Mouse (Mus musculus): ENCODE measurements around the gene Utp14a.
"Not testable (repeated sequence)": the region's sequence is repeated elsewhere in the genome, so short reads cannot be mapped to it uniquely, and the experiment has no call there.

The Utp14a gene

GRCm38 (mm10) chrX:48256468-48257007 lies at the start of gene Utp14a:
Gene Utp14a, plus strand, starts transcription at chrX:48256862.
- peak; percentile 95 for DNase-seq

- DNase-seq, result peak; percentile 71
Measured at GRCm38 (mm10) chrX:48207761-48208487, 48.7 kb upstream of the Utp14a start.

- DNase-seq, result peak; percentile 91
Measured at GRCm38 (mm10) chrX:48208519-48209185, 48.0 kb upstream of the Utp14a start, which contains the start of gene Zdhhc9. Gene Zdhhc9, minus strand, starts transcription at chrX:48208878.

GRCm38 (mm10) chrX:48209746-48210145 lies 46.9 kb upstream of the Utp14a start:
- DNase-seq, result not testable (repeated sequence)

- DNase-seq, result no peak
Measured at GRCm38 (mm10) chrX:48219468-48219867, 37.2 kb upstream of the Utp14a start.

GRCm38 (mm10) chrX:48222706-48223105 lies 34.0 kb upstream of the Utp14a start:
- no peak for DNase-seq

GRCm38 (mm10) chrX:48226225-48226624 lies 30.4 kb upstream of the Utp14a start:
- no peak for DNase-seq

- peak; percentile 2 for DNase-seq
Measured at GRCm38 (mm10) chrX:48234417-48234816, 22.2 kb upstream of the Utp14a start.

- no peak for DNase-seq
Measured at GRCm38 (mm10) chrX:48255830-48256428, 733 bp upstream of the Utp14a start.

GRCm38 (mm10) chrX:48257011-48257410 lies 349 bp downstream of the Utp14a start:
- no peak for DNase-seq

GRCm38 (mm10) chrX:48271671-48272070 lies 15.0 kb downstream of the Utp14a start:
- no peak for DNase-seq

- DNase-seq, result no peak
Measured at GRCm38 (mm10) chrX:48274634-48275033, 18.0 kb downstream of the Utp14a start.

- DNase-seq, result peak; percentile 44
Measured at GRCm38 (mm10) chrX:48278103-48278502, 21.4 kb downstream of the Utp14a start.

- DNase-seq, result peak; percentile 84
Measured at GRCm38 (mm10) chrX:48284386-48285005, 27.8 kb downstream of the Utp14a start.

GRCm38 (mm10) chrX:48285006-48285650 lies 28.5 kb downstream of the Utp14a start:
- DNase-seq, result peak; percentile 82

GRCm38 (mm10) chrX:48285651-48286021 lies 29.0 kb downstream of the Utp14a start:
- no peak for DNase-seq

GRCm38 (mm10) chrX:48286488-48286887 lies 29.8 kb downstream of the Utp14a start:
- DNase-seq, result no peak

GRCm38 (mm10) chrX:48288008-48288407 lies 31.3 kb downstream of the Utp14a start:
- no peak for DNase-seq

- DNase-seq, result peak; percentile 18
Measured at GRCm38 (mm10) chrX:48291413-48291812, 34.8 kb downstream of the Utp14a start.

GRCm38 (mm10) chrX:48305356-48305755 lies 48.7 kb downstream of the Utp14a start:
- DNase-seq, result no peak

GRCm38 (mm10) chrX:48310706-48311517 lies 54.2 kb downstream of the Utp14a start:
- no peak for DNase-seq

GRCm38 (mm10) chrX:48311727-48312126 lies 55.1 kb downstream of the Utp14a start:
- no peak for DNase-seq
